In the genomic region with DNA sequence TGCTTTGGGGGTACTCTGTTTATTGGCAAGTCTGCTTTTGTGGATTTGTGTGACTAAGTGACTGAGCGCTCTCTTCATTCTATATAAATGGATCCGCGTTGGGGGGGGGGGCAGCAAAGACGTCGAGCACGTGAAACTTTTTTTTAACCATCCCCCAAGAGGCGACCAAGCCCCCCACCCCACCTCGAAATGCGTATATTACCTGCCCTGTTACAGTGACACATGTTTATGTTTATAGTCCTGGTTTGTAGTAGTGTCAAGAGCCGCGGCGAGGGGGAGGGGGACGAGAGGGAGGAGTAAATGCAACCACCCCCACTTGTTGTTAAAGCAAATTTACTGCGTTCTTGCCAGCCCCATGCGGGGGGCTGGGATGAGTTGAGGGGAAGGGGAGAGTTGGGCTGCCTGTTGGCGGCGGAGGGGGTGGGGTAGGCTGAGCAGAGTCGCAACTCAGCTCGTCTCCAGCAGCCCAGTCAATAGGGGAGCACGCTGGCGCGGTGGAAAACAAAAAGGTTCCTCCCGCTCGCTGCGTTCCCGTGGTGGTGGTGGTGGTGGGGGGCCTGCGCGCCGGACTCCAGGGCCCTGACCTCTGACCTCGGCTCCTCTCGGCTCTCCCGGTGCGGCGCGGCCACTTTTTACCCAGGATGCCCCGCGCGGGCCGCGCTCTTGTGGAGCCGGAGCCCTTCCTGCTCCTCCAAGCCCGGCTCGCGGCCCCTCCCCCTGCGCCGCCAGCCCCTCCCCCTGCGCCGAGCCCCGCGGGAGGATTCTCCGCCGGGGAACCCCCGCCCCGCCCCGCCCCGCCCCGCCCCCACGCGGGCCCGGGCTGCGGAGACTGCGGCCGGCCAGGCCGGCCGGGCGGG, we compare ENCODE assay signal across 8 mouse cellular contexts. TPM values are rescaled to one million over a fixed set of nuclear protein-coding genes. Genes with fewer than 3 reads are reported as not detected.
DNase-seq lines count a peak whose midpoint lies in the region; ATAC-seq and TF ChIP-seq lines count a peak whose summit lies in the region.

No protein-coding gene starts in this region.

- H3K4me1 ChIP-seq in G1E (ENCODE audit: insufficient read depth, low read depth, low read length): peaks cover 29% of the 10 kb centered on the region
- H3K4me1 ChIP-seq in forebrain, embryonic 15.5 days: peaks cover 52% of the 10 kb centered on the region
- H3K4me1 ChIP-seq in lung, postnatal 0 days (ENCODE audit: insufficient read depth, low read depth, low read length): peaks cover 8% of the 10 kb centered on the region; the same call in 1 of the 2 replicates

- H3K4me2 ChIP-seq in forebrain, embryonic 15.5 days (replicated peaks): peak overlapping the region; percentile 80
- peak overlapping the region; percentile 81 for H3K4me2 ChIP-seq in lung, postnatal 0 days (replicated peaks; ENCODE audit: low read depth, low read length)

- peak overlapping the region; percentile 98 for H3K27ac ChIP-seq in forebrain, embryonic 15.5 days (replicated peaks)
- H3K27ac ChIP-seq in lung, postnatal 0 days (ENCODE audit: low read length): peak overlapping the region; percentile 97

- under 1% methylated on average over 42 of the region's 66 CpGs for WGBS in forebrain, embryonic 15.5 days
- WGBS in lung, postnatal 0 days: 2% methylated on average over 38 of the region's 66 CpGs

- H3K9me3 ChIP-seq in G1E (replicated peaks): no peaks in the 10 kb centered on the region
- H3K9me3 ChIP-seq in forebrain, embryonic 15.5 days: no peaks in the 10 kb centered on the region
- no peaks in the 10 kb centered on the region for H3K9me3 ChIP-seq in lung, postnatal 0 days (ENCODE audit: low read length)

- no peak for TF ChIP-seq CTCF in G1E (IDR thresholded peaks at IDR 0.05; ENCODE audit: low read depth, low read length)
- TF ChIP-seq CTCF in lung, postnatal 0 days (IDR thresholded peaks at IDR 0.05): no peak

- H3K4me3 ChIP-seq in G1E (ENCODE audit: low read depth, low read length): peak overlapping the region; percentile 86
- peak overlapping the region; percentile 79 for H3K4me3 ChIP-seq in forebrain, embryonic 15.5 days
- H3K4me3 ChIP-seq in lung, postnatal 0 days (ENCODE audit: low read depth, low read length): peak overlapping the region; percentile 45

- H3K36me3 ChIP-seq in G1E (replicated peaks): no peaks in the 10 kb centered on the region
- H3K36me3 ChIP-seq in forebrain, embryonic 15.5 days: no peaks in the 10 kb centered on the region
- no peaks in the 10 kb centered on the region for H3K36me3 ChIP-seq in lung, postnatal 0 days (ENCODE audit: insufficient read depth, low read length)

- H3K9ac ChIP-seq in forebrain, embryonic 15.5 days (replicated peaks): peak overlapping the region; percentile 65
- H3K9ac ChIP-seq in lung, postnatal 0 days (replicated peaks; ENCODE audit: low read depth): peak overlapping the region; percentile 69

- TF ChIP-seq EP300 in lung, postnatal 0 days (IDR thresholded peaks at IDR 0.05): no peak

- peak; percentile 29; the same call in 1 of the 2 replicates for ATAC-seq in G1E (ENCODE audit: extremely low read depth, insufficient number of reproducible peaks, low FRiP score, poor library complexity, severe bottlenecking)
- peak; percentile 89 for ATAC-seq in forebrain, embryonic 15.5 days (replicated peaks)
- peak; percentile 54 to 58; a peak in 2 of 4 replicates for ATAC-seq in hematopoietic stem cell, adult 5-6 weeks (replicated peaks in 1 of 2; ENCODE audit: insufficient read depth in 1 of 2, low FRiP score in 2 of 2, low TSS enrichment in 1 of 2, low read depth in 1 of 2, poor library complexity in 2 of 2, severe bottlenecking in 2 of 2)
- peak; percentile 88 for ATAC-seq in lung, postnatal 0 days

- H3K27me3 ChIP-seq in G1E (ENCODE audit: insufficient read depth, low read length): no peaks in the 10 kb centered on the region
- no peaks in the 10 kb centered on the region for H3K27me3 ChIP-seq in forebrain, embryonic 15.5 days
- no peaks in the 10 kb centered on the region for H3K27me3 ChIP-seq in lung, postnatal 0 days (replicated peaks; ENCODE audit: insufficient read depth, low read length)

- DNase-seq in G1E (ENCODE audit: low spot score): peak; percentile 94
- DNase-seq in cerebellum, adult 11 months: peak; percentile 94
- DNase-seq in layer of hippocampus, postnatal 14 days (ENCODE audit: low spot score in 2 of 2): peak; percentile 89
- DNase-seq in lung, postnatal 0 days (ENCODE audit: low spot score): peak; percentile 95
- DNase-seq in ovary, postnatal 10 days (ENCODE audit: low spot score): peak; percentile 90
- DNase-seq in thymus, postnatal 10 days (ENCODE audit: low spot score in 2 of 2): peak; percentile 92 to 95

RNA-seq across cellular contexts. Expression of gene Mllt10, which starts 1.1 kb away (rescaled TPM):
- total RNA-seq in G1E (2014; fragmentation: Nextera tagmentation) (141 and 160 TPM in 2 replicates), G1E (2017) (62.9 and 73.6 TPM in 2 replicates)
- polyA plus RNA-seq in G1E (2012): 20.5 and 20.8 TPM in 2 replicates
- 61.9 and 66.3 TPM in 2 replicates for polyA plus RNA-seq in forebrain, embryonic 15.5 days (2015; fragmentation: Nextera tagmentation; extraction: Ambion mirVana)
- total RNA-seq in hematopoietic stem cell, adult 5-6 weeks (2017): 65.4 and 95.8 TPM in 2 replicates
- 10 to 100 TPM; 51.0 to 63.0 TPM for total RNA-seq in layer of hippocampus, postnatal 14 days (2021)
- polyA plus RNA-seq in lung, postnatal 0 days (2015; fragmentation: Nextera tagmentation; extraction: Ambion mirVana): 35.1 and 38.9 TPM in 2 replicates

RNA-seq across cellular contexts. Expression of gene Skida1, which starts 7.3 kb away (rescaled TPM):
- total RNA-seq in G1E (2014; fragmentation: Nextera tagmentation) (1.3 and 33.3 TPM in 2 replicates), G1E (2017) (1.8 and 2.0 TPM in 2 replicates)
- 0.20 TPM in 2 replicates for polyA plus RNA-seq in G1E (2012)
- polyA plus RNA-seq in forebrain, embryonic 15.5 days (2015; fragmentation: Nextera tagmentation; extraction: Ambion mirVana): 10.9 and 13.8 TPM in 2 replicates
- total RNA-seq in hematopoietic stem cell, adult 5-6 weeks (2017): 0.44 TPM in 1 of 2 replicates, not detected in the other
- total RNA-seq in layer of hippocampus, postnatal 14 days (2021): 10 to 100 TPM; 15.4 to 16.8 TPM
- polyA plus RNA-seq in lung, postnatal 0 days (2015; fragmentation: Nextera tagmentation; extraction: Ambion mirVana): 2.5 and 3.0 TPM in 2 replicates

RNA-seq across cellular contexts. Expression of gene A930004D18Rik, which starts 18.6 kb away (rescaled TPM):
- 0.30 and 0.87 TPM in 2 replicates for total RNA-seq in G1E (2014; fragmentation: Nextera tagmentation)
- 1.5 and 2.1 TPM in 2 replicates for total RNA-seq in G1E (2017)
- 0.55 and 0.65 TPM in 2 replicates for polyA plus RNA-seq in G1E (2012)
- 14.7 and 16.6 TPM in 2 replicates for polyA plus RNA-seq in forebrain, embryonic 15.5 days (2015; fragmentation: Nextera tagmentation; extraction: Ambion mirVana)
- total RNA-seq in hematopoietic stem cell, adult 5-6 weeks (2017): not detected in 2 replicates
- total RNA-seq in layer of hippocampus, postnatal 14 days (2021): 1 to 10 TPM; 2.9 to 4.8 TPM
- 11.0 and 11.3 TPM in 2 replicates for polyA plus RNA-seq in lung, postnatal 0 days (2015; fragmentation: Nextera tagmentation; extraction: Ambion mirVana)

RNA-seq across cellular contexts. Expression of gene H2al2a, which starts 59.4 kb away (rescaled TPM):
- not detected in 2 replicates for total RNA-seq in G1E (2014; fragmentation: Nextera tagmentation)
- total RNA-seq in G1E (2017): not detected in 2 replicates
- not detected in 2 replicates for polyA plus RNA-seq in G1E (2012)
- polyA plus RNA-seq in forebrain, embryonic 15.5 days (2015; fragmentation: Nextera tagmentation; extraction: Ambion mirVana): not detected in 2 replicates
- total RNA-seq in hematopoietic stem cell, adult 5-6 weeks (2017): not detected in 2 replicates
- not detected for total RNA-seq in layer of hippocampus, postnatal 14 days (2021)
- not detected in 2 replicates for polyA plus RNA-seq in lung, postnatal 0 days (2015; fragmentation: Nextera tagmentation; extraction: Ambion mirVana)

Comparison
In these comparisons a context has a peak if more than half of its experiments do, and no peak if none do; other contexts are left out.
1. Peak in every context shown above with its lines: DNase-seq, ATAC-seq, H3K4me3 ChIP-seq and H3K27ac ChIP-seq.
2. ATAC-seq: peak in every context shown above with its lines; median percentile 89 in forebrain, embryonic 15.5 days; 88 in lung, postnatal 0 days; 56 in hematopoietic stem cell, adult 5-6 weeks; 29 in G1E.